Mouse (Mus musculus) liver, adult 2 months (tissue): ENCODE results near the gene Acad10. TPM values are rescaled to one million over a fixed set of nuclear protein-coding genes. Genes with fewer than 3 reads are reported as not detected.

Experiments
- DNase-seq: peaks from one replicate; pipeline ENCODE4 v3.0.0-alpha.2; 2011; ENCODE audit warnings: low read depth, low spot score; ENCODE audit errors: extremely low read depth
- H3K27ac ChIP-seq: fragments of 200-500 bp; replicated peaks from 2 replicates; pipeline ENCODE4 v1.5.1; 2012; ENCODE audit warnings: low read depth, mild to moderate bottlenecking, control low read depth, inconsistent platforms, low read length; ENCODE audit not compliant: insufficient read depth
- H3K27me3 ChIP-seq: fragments of 200-500 bp; 2 replicates; pipeline ENCODE4 v1.6.1; 2012; ENCODE audit warnings: mild to moderate bottlenecking, moderate library complexity, low read length, inconsistent platforms; ENCODE audit not compliant: control insufficient read depth, insufficient read depth
- H3K36me3 ChIP-seq: fragments of 200-500 bp; 2 replicates; pipeline ENCODE4 v1.6.1; 2012; ENCODE audit warnings: low read length, inconsistent platforms; ENCODE audit not compliant: control insufficient read depth, insufficient read depth
- H3K4me1 ChIP-seq: fragments of 200-500 bp; 2 replicates; pipeline ENCODE4 v1.6.1; 2011; ENCODE audit warnings: low read length; ENCODE audit not compliant: control insufficient read depth, insufficient read depth
- H3K4me3 ChIP-seq: fragments of 200-500 bp; 2 replicates; pipeline ENCODE4 v1.5.1; 2011; ENCODE audit warnings: low read depth, mild to moderate bottlenecking, control low read depth, low read length, moderate library complexity; ENCODE audit not compliant: insufficient read depth
- H3K79me2 ChIP-seq: fragments of 200-500 bp; 2 replicates; pipeline ENCODE4 v1.6.1; 2012; ENCODE audit warnings: inconsistent platforms, mild to moderate bottlenecking, low read length, moderate library complexity; ENCODE audit not compliant: control insufficient read depth, insufficient read depth
- H3K9ac ChIP-seq: fragments of 200-500 bp; 2 replicates; pipeline ENCODE4 v1.6.1; 2012; ENCODE audit warnings: low read depth, mild to moderate bottlenecking, control low read depth, inconsistent platforms, low read length
- CTCF ChIP-seq: fragments of 200-500 bp; IDR thresholded peaks from 2 replicates; pipeline ENCODE4 v1.5.1; 2011; ENCODE audit warnings: low read depth, low read length, control low read depth
- POLR2A ChIP-seq: fragments of 200-500 bp; IDR thresholded peaks from 2 replicates; pipeline ENCODE4 v1.6.1; 2011; ENCODE audit warnings: low read length, control low read depth; ENCODE audit not compliant: insufficient read depth; ENCODE audit errors: extremely low read depth
- WGBS: fragments of 180-500 bp; shearing (Covaris S2); methylation state at CpG from one replicate; pipeline ENCODE4 v1.1.7; 2018; 5-methylcytosine and 5-hydroxymethylcytosine counted together
- polyA plus RNA-seq: library from polyadenylated mRNA; depleted of rRNA; stranded (reverse); fragments of >200 nt; gene quantifications from 2 replicates; pipeline ENCODE4 v1.2.3, GENCODE M21; 2012; rRNA removed
- total RNA-seq: library from RNA; depleted of rRNA; stranded (reverse); fragments of >200 nt; gene quantifications from 2 replicates; pipeline ENCODE4 v1.2.3, GENCODE M21; 2014; rRNA removed

Acad10 gene
- total and polyA plus RNA-seq, 2 experiments, result 19.6 to 27.7 TPM

DNA sequence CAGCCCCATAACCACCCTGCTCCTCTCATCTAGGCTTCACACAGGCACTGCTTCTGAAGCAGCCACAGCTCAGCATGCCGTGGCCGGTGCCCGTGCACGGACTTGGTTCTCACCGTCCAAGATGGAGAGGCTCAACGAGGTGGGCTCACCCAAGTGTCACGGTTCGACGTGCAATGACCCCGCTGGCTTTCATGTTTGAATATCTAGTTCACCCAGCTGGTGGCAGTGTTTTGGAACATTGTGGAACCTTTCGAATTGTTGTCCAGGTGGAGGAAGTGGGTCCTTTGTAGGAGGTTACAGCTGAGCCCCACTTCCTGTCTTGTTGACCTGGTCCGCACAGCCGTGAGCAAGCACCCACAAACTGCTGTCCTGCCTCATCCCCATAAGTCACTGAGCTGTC, 86.2 kb downstream of the Acad10 start:
- H3K27me3 ChIP-seq, result no peaks in the 10 kb centered on the region
- no peak overlapping the region for H3K4me3 ChIP-seq
- no peak overlapping the region for H3K27ac ChIP-seq
- H3K4me1 ChIP-seq, result no peaks in the 10 kb centered on the region
- WGBS, result 88% methylated on average over 13 of the region's 13 CpGs
- peaks cover 87% of the 10 kb centered on the region for H3K36me3 ChIP-seq
- DNase-seq, result no peak
- no peak overlapping the region for H3K9ac ChIP-seq
- no peak for TF ChIP-seq POLR2A
- TF ChIP-seq CTCF, result no peak
- H3K79me2 ChIP-seq, result no peaks in the 10 kb centered on the region; the same call in 1 of the 2 replicates

Other genes starting within 250 kb of the Acad10 start
- gene Tmem116, start 208.6 kb downstream of the Acad10 start, total RNA-seq, result not detected in 2 replicates
- 0.20 and 0.21 TPM in 2 replicates for gene Tmem116, start 208.6 kb downstream of the Acad10 start, polyA plus RNA-seq
- gene Erp29, start 208.0 kb downstream of the Acad10 start, total RNA-seq, result 21.9 and 30.0 TPM in 2 replicates
- 21.5 and 27.1 TPM in 2 replicates for gene Erp29, start 208.0 kb downstream of the Acad10 start, polyA plus RNA-seq
- not detected in 2 replicates for gene Adam1b, start 157.1 kb downstream of the Acad10 start, total RNA-seq
- gene Adam1b, start 157.1 kb downstream of the Acad10 start, polyA plus RNA-seq, result not detected in 2 replicates
- gene Adam1a, start 115.0 kb downstream of the Acad10 start, total RNA-seq, result 2.5 and 2.8 TPM in 2 replicates
- gene Adam1a, start 115.0 kb downstream of the Acad10 start, polyA plus RNA-seq, result 0.85 and 1.4 TPM in 2 replicates
- 0.09 TPM in 1 of 2 replicates, not detected in the other for gene Gm42878, start 115.0 kb downstream of the Acad10 start, total RNA-seq
- gene Gm42878, start 115.0 kb downstream of the Acad10 start, polyA plus RNA-seq, result not detected in 2 replicates
- 39.0 and 40.1 TPM in 2 replicates for gene Mapkapk5, start 114.6 kb downstream of the Acad10 start, total RNA-seq
- gene Mapkapk5, start 114.6 kb downstream of the Acad10 start, polyA plus RNA-seq, result 16.8 and 21.7 TPM in 2 replicates
- 1,488 and 1,502 TPM in 2 replicates for gene Aldh2, start 66.7 kb downstream of the Acad10 start, total RNA-seq
- gene Aldh2, start 66.7 kb downstream of the Acad10 start, polyA plus RNA-seq, result 3,750 and 4,351 TPM in 2 replicates
- gene Acad12, start 41.6 kb downstream of the Acad10 start, total RNA-seq, result 9.6 and 14.4 TPM in 2 replicates
- gene Acad12, start 41.6 kb downstream of the Acad10 start, polyA plus RNA-seq, result 9.1 and 10.1 TPM in 2 replicates
- 95.5 and 112 TPM in 2 replicates for gene Brap, start within 50 bp of the Acad10 start, total RNA-seq
- gene Brap, start within 50 bp of the Acad10 start, polyA plus RNA-seq, result 48.1 and 48.7 TPM in 2 replicates
- gene Atxn2, start 50.8 kb upstream of the Acad10 start, total RNA-seq, result 58.5 and 74.7 TPM in 2 replicates
- 70.1 and 92.8 TPM in 2 replicates for gene Atxn2, start 50.8 kb upstream of the Acad10 start, polyA plus RNA-seq
- gene Sh2b3, start 177.1 kb upstream of the Acad10 start, total RNA-seq, result 7.0 and 8.7 TPM in 2 replicates
- gene Sh2b3, start 177.1 kb upstream of the Acad10 start, polyA plus RNA-seq, result 11.1 and 14.2 TPM in 2 replicates
- 7.1 and 7.4 TPM in 2 replicates for gene Pheta1, start 188.5 kb upstream of the Acad10 start, total RNA-seq
- gene Pheta1, start 188.5 kb upstream of the Acad10 start, polyA plus RNA-seq, result 11.6 and 12.0 TPM in 2 replicates